Mouse (Mus musculus) heart, adult 9 months (tissue): Measurements from ENCODE around the gene Ypel3.

Experiments used
- DNase-seq, 2 experiments: peaks; one replicate each; pipeline ENCODE4 v3.0.0; 2022; ENCODE audit warnings: low spot score in 2 of 2

Gene Ypel3

DNA sequence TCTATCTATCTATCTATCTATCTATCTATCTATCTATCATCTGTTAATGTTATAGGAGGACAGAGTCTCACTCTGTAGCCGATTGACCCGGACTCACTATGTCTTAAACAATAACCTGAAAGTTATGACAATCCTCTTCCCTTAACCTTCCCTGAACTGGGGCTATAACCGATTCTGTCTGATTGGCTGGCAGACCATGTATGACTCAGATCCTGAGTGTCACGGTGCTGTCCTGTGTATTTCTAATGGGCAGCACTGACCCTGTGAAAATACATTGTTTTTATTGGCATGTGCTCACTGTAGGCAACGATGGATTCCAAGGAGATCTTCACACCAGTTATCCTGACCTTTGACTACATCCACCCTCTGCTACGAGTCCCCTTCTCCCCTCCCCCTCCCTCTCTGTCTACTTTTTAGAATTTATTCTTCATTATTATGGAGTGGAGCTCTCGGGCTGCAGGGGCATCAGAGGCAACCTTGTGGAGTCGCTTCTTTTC, 39.0 kb downstream of the Ypel3 start:
- no peak for DNase-seq

- peak in 1 of 2 experiments; percentile 65 for DNase-seq
Measured at GRCm38 (mm10) chr7:126816494-126816893, 39.7 kb downstream of the Ypel3 start.

- DNase-seq, result no peak
Measured at GRCm38 (mm10) chr7:126817595-126817994, 40.8 kb downstream of the Ypel3 start.

DNA sequence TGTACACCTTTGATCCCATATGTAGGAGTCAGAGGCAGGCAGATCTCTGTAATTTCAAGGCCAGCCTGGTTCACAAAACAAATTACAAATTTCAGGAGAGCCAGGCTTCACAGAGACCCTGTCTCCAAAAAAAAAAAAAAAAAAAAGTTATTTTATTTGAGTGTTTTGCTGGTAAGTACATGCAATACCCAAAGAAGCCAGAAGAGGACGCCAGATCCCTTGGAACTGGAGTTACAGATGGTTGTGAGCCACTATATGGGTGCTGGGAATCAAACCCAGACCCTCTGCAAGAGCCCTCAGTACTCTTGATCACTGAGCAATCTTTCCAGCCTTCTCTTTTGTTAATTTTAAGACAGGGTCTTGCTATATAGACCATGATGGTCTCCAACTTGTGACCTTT, 42.1 kb downstream of the Ypel3 start:
- no peak for DNase-seq

DNA sequence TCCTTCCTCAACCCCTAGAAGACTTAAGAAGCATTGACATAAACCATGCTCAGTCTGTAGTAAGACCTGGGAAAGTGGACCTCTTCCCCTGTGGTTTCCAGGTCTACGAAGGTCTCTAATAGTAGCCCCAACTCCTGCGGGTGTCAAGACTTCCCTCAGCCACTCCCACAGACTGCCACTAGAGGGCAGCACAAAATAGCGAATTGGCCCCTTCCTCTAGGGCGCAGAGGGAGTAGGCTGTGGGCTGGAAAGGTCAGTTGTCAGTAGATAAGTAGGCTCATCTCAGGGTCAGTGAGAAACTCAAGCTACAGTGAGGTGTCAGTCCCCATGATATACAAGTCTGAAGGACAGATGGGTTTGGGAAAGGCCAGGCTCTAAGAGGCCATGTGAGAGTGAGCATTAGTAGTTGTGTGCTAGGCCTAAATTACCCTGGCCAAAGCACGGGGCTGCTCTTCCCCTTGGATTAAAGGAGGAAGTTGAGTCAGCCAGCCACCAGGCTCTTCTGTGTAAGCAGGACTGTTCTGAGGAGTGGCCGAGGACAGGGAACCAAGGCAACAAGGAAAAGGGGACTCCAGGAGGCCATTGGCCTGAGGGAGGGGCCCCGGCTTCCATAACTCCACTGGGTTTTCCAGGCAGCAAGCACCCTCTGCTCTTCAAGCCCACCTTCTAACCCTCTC, 45.2 kb downstream of the Ypel3 start:
- peak; percentile 74 to 83 for DNase-seq

DNA sequence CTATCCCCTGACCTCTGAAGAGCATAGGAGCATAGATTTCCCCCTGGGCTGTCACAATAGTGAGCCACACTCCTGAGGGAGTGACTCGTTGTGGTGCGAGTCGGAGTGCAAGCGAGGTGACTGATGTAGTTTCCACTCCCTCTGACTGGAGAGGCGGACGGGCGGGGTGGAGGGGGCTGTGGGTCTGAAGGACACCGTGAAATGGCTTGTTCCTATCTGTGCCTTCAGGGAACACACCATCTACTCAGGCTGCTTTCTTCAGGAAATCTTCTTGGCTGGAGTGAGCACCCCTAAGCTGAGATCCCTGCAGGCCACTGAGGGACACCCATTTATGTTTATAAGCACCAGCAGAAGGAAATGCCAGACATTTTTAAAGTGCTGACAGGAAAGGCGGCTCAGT, 46.0 kb downstream of the Ypel3 start:
- peak; percentile 29 to 64 for DNase-seq

DNA sequence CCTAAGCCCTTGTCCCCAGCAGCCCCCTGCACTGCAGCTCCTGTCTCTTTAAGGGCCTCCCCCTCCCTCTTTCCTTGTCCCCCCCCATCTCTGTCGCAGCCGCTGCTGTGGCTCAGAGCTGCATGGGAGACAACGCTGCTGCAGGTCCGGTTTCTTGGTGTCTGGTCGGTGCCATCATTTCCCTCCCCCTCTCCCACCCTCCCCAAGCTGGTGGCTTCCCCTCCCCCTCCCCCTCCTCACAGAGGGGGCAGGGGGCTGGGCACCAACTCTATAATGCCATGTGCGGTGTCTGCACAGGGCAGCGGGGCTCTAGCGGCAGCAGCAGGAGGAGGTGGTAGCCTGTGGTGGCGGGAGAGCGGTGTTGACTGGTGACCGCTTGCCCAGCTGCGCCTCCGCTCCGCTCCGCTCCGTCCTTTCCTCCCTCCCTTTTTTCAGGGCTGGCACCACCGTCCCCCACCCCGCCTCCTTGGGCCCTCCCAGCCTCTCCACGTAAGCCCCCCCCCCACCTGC, 46.5 kb downstream of the Ypel3 start:
- DNase-seq, result no peak

DNA sequence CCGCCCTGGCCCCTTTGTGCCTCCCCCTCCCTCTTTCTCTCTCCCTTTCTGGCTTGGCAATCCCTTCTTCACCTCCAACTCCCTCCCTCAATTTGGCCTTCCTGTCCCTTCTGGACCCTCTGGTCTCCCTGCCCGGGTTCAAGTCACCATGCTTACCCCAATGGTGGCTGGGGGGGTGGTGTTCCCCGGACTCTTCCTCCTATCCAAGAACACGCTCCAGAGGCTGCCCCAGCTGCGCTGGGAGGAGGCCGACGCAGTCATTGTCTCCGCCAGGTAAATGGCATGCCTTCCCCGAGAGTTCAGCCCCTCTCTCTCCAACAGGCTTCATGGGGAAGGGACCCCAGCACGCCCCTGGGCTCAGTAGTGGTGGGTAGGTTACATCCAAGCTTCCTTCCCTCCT, 47.2 kb downstream of the Ypel3 start:
- no peak for DNase-seq

DNA sequence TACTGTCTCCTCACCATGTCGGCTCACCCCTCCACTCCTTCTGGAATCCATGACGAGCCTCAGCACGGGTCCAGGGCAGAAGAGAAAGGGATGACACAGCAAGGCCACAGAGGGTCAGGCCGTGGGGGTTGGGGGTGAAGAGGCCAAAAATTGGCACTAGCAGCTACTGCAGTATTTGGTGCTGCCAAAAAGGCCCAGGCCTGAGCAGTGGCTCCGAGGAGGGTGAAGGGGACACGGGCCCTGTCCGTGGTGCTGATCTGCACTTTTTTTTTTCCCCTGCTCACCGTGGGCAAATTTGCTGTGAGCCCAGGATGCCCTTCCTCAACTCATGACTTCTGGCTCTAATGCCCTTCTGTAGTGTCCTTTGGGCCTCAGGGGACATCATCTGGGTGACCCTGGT, 48.6 kb downstream of the Ypel3 start:
- DNase-seq, result no peak

DNA sequence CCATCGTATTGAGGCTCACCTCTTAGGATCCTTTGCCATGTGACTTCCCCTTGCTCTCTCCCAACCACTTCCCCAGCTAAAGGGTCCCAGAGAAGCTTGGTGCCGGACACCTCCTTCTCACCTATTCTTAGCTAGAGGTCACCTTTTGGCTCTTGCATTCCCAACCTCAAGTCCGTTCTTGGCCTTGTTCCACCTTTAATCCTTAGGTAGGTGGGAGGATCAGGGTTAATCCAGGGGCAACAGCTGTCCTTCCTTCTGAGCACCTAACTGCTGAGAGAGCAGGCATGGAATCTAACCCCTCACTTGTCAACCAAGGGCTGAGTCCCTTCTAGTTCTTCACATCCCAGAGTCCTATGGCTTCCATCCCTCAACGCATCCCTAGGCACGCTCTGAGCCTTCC, 49.2 kb downstream of the Ypel3 start:
- DNase-seq, result no peak
